Mouse (Mus musculus) spleen, adult 2 months (tissue): ENCODE data around the gene Frmd8. TPM values are rescaled to one million over a fixed set of nuclear protein-coding genes. Genes with fewer than 3 reads are reported as not detected.

ENCODE experiments used
- DNase-seq, 2 experiments: peaks; one replicate each; pipeline versions ENCODE4 v3.0.0 to v3.0.0-alpha.2; 2012 to 2021; ENCODE audit warnings: low spot score in 2 of 2, low read depth in 1 of 2
- H3K27ac ChIP-seq: fragments of 200-500 bp; 2 replicates; pipeline ENCODE4 v1.5.1; 2012; ENCODE audit warnings: low read length, inconsistent platforms; ENCODE audit not compliant: insufficient read depth
- H3K27me3 ChIP-seq: fragments of 200-500 bp; 2 replicates; pipeline ENCODE4 v1.6.1; 2012; ENCODE audit warnings: mild to moderate bottlenecking, moderate library complexity, low read length, inconsistent platforms; ENCODE audit not compliant: control insufficient read depth, insufficient read depth
- H3K36me3 ChIP-seq: fragments of 200-500 bp; 2 replicates; pipeline ENCODE4 v1.6.1; 2012; ENCODE audit warnings: mild to moderate bottlenecking, low read length, inconsistent platforms; ENCODE audit not compliant: control insufficient read depth, insufficient read depth
- H3K4me1 ChIP-seq: fragments of 200-500 bp; 2 replicates; pipeline ENCODE4 v1.6.1; 2011; ENCODE audit warnings: inconsistent platforms; ENCODE audit not compliant: control insufficient read depth, insufficient read depth, insufficient read length
- H3K4me3 ChIP-seq: fragments of 200-500 bp; 2 replicates; pipeline ENCODE4 v1.5.1; 2011; ENCODE audit warnings: mild to moderate bottlenecking, inconsistent platforms; ENCODE audit not compliant: insufficient read depth, insufficient read length; ENCODE audit errors: extremely low read depth
- CTCF ChIP-seq: fragments of 200-500 bp; IDR thresholded peaks from 2 replicates; pipeline ENCODE4 v1.5.1; 2011; ENCODE audit warnings: mild to moderate bottlenecking, inconsistent platforms; ENCODE audit not compliant: insufficient read depth, insufficient read length, insufficient replicate concordance; ENCODE audit errors: extremely low read depth
- POLR2A ChIP-seq: fragments of 200-500 bp; IDR thresholded peaks from 2 replicates; pipeline ENCODE4 v1.6.1; 2011; ENCODE audit warnings: low read depth, low read length, inconsistent platforms
- WGBS: fragments of 180-500 bp; shearing (Covaris S2); methylation state at CpG from one replicate; pipeline ENCODE4 v1.1.7; 2018; 5-methylcytosine and 5-hydroxymethylcytosine counted together
- polyA plus RNA-seq: library from polyadenylated mRNA; depleted of rRNA; stranded (reverse); fragments of >200 nt; gene quantifications from 2 replicates; pipeline ENCODE4 v1.2.3, GENCODE M21; 2012

Gene Frmd8
- polyA plus RNA-seq, 1 experiment, result 42.3 TPM

- WGBS, result 51% methylated on average over 14 of the region's 14 CpGs
- no peak for TF ChIP-seq CTCF
- no peak for TF ChIP-seq POLR2A
- Histone ChIP-seq H3K27me3 (no peaks in the 10 kb centered on the region), H3K27ac (no peak overlapping the region), H3K4me1 (peaks cover 10% of the 10 kb centered on the region; the same call in 1 of the 2 replicates), H3K36me3 (no peaks in the 10 kb centered on the region), H3K4me3 (no peak overlapping the region)
- DNase-seq, result no peak
Measured at GRCm38 (mm10) chr19:5839317-5840085, 35.6 kb downstream of the Frmd8 start.

- no peaks in the 10 kb centered on the region for H3K27me3 ChIP-seq
- no peak overlapping the region for H3K27ac ChIP-seq
- no peak overlapping the region for H3K4me3 ChIP-seq
- TF ChIP-seq CTCF, result no peak
- no peak for TF ChIP-seq POLR2A
- 96% methylated on average over 4 of the region's 4 CpGs for WGBS
- H3K36me3 ChIP-seq, result no peaks in the 10 kb centered on the region
- peaks cover 10% of the 10 kb centered on the region; the same call in 1 of the 2 replicates for H3K4me1 ChIP-seq
- DNase-seq, result no peak
Measured at GRCm38 (mm10) chr19:5838892-5839165, 36.2 kb downstream of the Frmd8 start.

GRCm38 (mm10) chr19:5838136-5838891, 36.8 kb downstream of the Frmd8 start:
- no peak for DNase-seq
- TF ChIP-seq POLR2A (no peak), CTCF (no peak)
- no peak overlapping the region for H3K27ac ChIP-seq
- no peak overlapping the region for H3K4me3 ChIP-seq
- 86% methylated on average over 12 of the region's 12 CpGs for WGBS
- no peaks in the 10 kb centered on the region for H3K36me3 ChIP-seq
- peaks cover 10% of the 10 kb centered on the region; the same call in 1 of the 2 replicates for H3K4me1 ChIP-seq
- no peaks in the 10 kb centered on the region for H3K27me3 ChIP-seq

GRCm38 (mm10) chr19:5837606-5838005, 37.5 kb downstream of the Frmd8 start:
- TF ChIP-seq POLR2A (no peak), CTCF (no peak)
- no peaks in the 10 kb centered on the region for H3K27me3 ChIP-seq
- peaks cover 8% of the 10 kb centered on the region; the same call in 1 of the 2 replicates for H3K4me1 ChIP-seq
- 71% methylated on average over 8 of the region's 8 CpGs for WGBS
- no peak overlapping the region for H3K4me3 ChIP-seq
- no peaks in the 10 kb centered on the region for H3K36me3 ChIP-seq
- no peak overlapping the region for H3K27ac ChIP-seq
- no peak for DNase-seq

GRCm38 (mm10) chr19:5836941-5837572, 38.0 kb downstream of the Frmd8 start:
- 83% methylated on average over 10 of the region's 10 CpGs for WGBS
- H3K27ac ChIP-seq, result no peak overlapping the region
- no peaks in the 10 kb centered on the region for H3K36me3 ChIP-seq

GRCm38 (mm10) chr19:5835922-5836430, 39.1 kb downstream of the Frmd8 start:
- no peak for TF ChIP-seq POLR2A
- TF ChIP-seq CTCF, result no peak
- Histone ChIP-seq H3K27me3 (no peaks in the 10 kb centered on the region), H3K4me3 (no peak overlapping the region), H3K36me3 (no peaks in the 10 kb centered on the region), H3K27ac (no peak overlapping the region), H3K4me1 (peaks cover under 1% of the 10 kb centered on the region; the same call in 1 of the 2 replicates)
- WGBS, result 87% methylated on average over 8 of the region's 8 CpGs
- DNase-seq, result no peak

More at GRCm38 (mm10) chr19:5836941-5837572, 38.0 kb downstream of the Frmd8 start:
- Histone ChIP-seq H3K4me3 (no peak overlapping the region), H3K27me3 (no peaks in the 10 kb centered on the region), H3K4me1 (peaks cover 8% of the 10 kb centered on the region; the same call in 1 of the 2 replicates)
- TF ChIP-seq POLR2A (no peak), CTCF (no peak)
- no peak for DNase-seq
